Mouse (Mus musculus): ENCODE measurements around the gene Ppard.

The Ppard gene

DNA sequence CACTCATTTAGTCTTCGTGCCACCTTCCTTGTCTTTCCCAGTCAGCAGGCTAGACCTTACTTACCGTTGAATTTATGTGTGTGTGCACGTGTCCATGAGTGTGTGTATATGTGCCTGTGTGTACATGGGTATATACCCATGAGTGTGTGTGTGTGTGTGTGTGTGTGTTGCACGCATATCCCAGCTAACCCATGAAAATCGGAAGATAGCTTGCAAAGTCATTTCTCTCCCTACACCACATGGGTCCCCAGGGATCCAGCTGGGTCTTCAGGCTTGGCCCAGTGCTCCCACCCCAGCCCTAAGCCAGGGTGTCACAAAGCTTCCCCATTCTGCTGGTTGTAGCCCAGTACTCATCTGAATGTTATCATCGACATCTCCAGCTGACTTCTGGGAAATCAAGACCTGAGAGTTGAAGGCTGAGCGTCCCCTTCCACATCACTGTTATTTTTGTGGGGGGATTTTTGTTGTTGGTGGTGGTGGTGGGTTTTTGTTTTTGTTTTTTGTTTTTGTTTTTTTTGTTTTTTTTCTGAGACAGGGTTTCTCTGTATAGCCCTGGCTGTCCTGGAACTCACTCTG, 49.5 kb downstream of the Ppard start:
- no peak for DNase-seq (ENCODE audit: low read depth, low spot score)

DNA sequence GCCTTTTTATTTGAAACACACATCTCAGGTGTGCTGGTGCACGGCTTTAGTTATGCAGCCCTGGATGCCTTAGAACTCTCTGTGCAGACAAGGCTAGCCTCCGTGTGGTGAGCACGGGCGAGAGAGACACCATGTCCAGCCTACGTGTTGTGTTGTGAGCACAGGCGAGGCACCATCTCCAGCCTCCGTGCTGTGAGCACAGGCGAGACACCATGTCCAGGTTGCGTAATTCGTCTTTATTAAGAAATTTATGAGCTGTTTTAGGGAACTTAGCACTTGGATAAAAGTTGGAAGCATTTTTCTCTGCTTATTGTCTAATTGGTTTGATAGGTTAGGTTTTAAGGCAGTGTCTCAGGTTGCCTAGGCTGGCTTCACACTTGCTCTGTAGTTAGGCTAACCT, 50.7 kb downstream of the Ppard start:
- DNase-seq (ENCODE audit: low read depth, low spot score): no peak

DNA sequence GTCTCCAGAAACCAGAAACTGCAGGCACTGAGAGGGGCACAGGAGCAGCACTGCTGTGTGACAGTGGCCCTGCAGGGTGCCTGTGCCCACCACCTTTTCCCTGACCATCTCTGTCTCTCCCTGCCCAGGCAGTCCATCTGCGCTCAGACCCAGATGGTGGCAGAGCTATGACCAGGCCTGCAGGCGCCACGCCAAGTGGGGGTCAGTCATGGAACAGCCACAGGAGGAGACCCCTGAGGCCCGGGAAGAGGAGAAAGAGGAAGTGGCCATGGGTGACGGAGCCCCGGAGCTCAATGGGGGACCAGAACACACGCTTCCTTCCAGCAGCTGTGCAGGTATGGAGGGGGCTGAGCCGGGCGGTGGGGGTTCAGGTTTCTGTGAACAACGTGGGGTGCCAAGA, 53.6 kb downstream of the Ppard start:
- DNase-seq (ENCODE audit: low read depth, low spot score): no peak

DNA sequence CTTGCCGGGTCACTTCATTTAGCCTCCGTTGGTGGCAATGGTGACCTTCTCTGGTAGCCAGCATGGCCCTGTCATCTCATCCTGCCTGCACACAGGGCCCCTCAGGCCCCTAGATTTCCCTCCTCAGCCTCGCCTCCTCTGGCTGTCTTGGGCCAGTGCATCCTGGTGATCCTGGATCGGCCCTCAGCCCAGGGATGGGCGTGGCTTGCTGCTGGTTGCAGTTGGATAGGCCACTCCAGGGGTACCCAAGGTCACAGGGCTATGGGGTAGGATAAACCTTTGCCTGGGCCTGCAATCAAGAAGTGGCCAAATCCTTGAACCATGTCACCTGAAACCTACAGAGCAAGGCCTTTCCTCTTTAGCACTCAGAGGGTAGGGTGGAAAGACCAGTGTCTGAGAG, 54.5 kb downstream of the Ppard start:
- DNase-seq (ENCODE audit: low read depth, low spot score): no peak

DNA sequence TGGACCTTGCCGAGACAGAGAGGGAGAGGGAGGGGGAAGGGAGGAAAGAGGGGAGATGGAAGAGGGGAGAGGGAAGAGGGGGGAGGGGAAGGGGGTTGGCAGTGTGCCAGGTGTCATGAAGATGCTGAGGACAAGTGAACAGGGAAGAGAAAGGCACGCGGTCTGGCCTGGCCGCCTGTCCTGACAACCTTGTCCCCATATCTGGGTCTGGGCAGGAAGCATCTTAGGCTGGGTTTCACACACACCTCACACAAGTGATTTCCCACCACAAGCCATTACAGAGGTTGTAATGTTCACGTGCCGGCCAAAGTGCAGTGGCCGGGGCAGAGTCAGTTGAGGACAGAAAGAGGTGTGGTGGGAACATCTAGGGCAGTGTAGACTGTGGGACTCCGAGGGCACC, 55.1 kb downstream of the Ppard start:
- DNase-seq (ENCODE audit: low read depth, low spot score): no peak

- DNase-seq (ENCODE audit: low read depth, low spot score): no peak
Observed at GRCm38 (mm10) chr17:28287980-28288379, 55.5 kb downstream of the Ppard start.

DNA sequence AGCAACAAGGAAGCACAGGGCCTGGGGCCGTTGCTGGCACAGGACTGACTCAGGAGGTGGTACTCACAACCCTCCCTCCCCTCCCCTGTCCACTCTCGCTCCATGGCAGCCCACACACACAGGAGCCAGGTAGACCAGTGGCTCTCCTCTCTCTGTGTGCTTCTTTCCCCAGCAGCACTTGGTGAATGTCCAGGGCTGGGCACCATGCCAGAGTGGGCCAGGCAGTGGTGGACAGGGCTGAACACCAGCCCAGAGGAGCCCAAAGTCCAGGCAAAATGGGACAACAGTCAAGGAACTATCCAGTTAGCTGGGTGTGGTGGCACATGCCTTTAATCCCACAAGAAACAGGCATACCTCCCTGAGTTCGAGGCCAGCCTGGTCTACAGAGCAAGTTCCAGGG, 57.8 kb downstream of the Ppard start:
- DNase-seq (ENCODE audit: low read depth, low spot score): no peak

DNA sequence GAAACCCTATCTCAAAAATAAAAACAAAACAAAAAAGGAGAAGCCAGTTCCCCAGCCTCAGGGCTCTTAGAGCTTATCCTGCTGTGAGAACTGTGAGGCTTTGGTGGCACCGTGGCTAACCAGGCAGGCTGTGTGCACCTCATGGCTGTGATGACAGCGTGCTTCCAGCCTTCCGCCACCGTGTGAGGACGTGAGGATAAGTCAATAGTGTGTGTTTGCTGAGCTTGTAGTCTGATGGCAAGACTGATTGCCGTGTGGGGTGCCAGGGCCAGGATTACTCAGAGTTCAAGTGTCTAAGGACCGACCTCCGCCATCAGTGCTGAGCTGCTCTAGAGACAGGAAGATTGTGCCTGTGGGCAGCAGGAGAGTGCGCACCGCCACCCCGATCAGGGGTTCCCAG, 58.2 kb downstream of the Ppard start:
- DNase-seq (ENCODE audit: low read depth, low spot score): no peak

- DNase-seq (ENCODE audit: low read depth, low spot score): no peak
Observed at GRCm38 (mm10) chr17:28291346-28291745, 58.8 kb downstream of the Ppard start.

DNA sequence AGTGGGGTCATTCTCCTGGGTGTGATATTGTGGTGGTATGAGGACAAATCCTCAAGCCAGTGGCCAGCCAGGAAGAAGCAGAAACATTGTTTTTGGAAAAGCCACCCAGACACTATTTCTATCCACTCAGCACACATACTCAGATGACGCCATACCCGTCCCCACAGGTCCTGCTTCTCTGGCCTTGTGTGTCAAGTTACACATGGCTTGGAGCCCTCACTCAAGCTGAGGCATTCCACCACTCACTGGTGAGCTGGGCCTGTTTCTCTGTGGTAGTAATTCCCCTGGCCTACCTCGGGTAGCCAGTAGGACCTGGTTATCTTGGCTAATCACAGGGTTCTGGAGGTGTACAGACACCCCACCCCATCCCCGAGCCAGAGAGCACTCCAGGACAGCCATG, 61.2 kb downstream of the Ppard start:
- DNase-seq (ENCODE audit: low read depth, low spot score): no peak

- no peak for DNase-seq (ENCODE audit: low read depth, low spot score)
Observed at GRCm38 (mm10) chr17:28294449-28295333, 62.2 kb downstream of the Ppard start.

- DNase-seq (ENCODE audit: low read depth, low spot score): no peak
Observed at GRCm38 (mm10) chr17:28298888-28299287, 66.4 kb downstream of the Ppard start.

GRCm38 (mm10) chr17:28299669-28300320, 67.3 kb downstream of the Ppard start:
- no peak for DNase-seq (ENCODE audit: low read depth, low spot score)

GRCm38 (mm10) chr17:28300323-28300722, 67.8 kb downstream of the Ppard start:
- DNase-seq (ENCODE audit: low read depth, low spot score): no peak

DNA sequence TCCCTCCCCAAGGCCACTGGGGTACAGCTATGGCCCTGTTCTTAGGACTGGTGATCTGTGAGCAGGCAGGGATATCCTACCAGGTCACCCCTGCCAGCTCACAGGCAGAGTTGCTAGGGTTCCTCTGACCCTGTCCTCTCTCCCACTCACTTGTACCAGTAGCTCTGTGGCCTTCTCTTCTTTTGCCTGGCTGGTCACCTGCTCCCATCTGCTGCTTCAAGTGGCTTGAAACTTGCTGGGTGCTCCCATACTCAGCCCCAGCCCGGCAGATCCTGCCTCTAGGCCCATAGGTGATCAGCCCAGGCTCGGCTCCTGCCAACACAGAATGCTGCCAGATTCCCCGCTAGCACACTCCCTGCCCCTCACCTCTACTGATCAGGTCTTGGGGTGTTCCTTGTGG, 68.3 kb downstream of the Ppard start:
- no peak for DNase-seq (ENCODE audit: low read depth, low spot score)

GRCm38 (mm10) chr17:28305172-28305571, 72.7 kb downstream of the Ppard start:
- no peak for DNase-seq (ENCODE audit: low read depth, low spot score)

GRCm38 (mm10) chr17:28308297-28309195, 76.0 kb downstream of the Ppard start:
- peak; percentile 93 for DNase-seq (ENCODE audit: low read depth, low spot score)

- DNase-seq (ENCODE audit: low read depth, low spot score): no peak
Observed at GRCm38 (mm10) chr17:28310831-28311230, 78.3 kb downstream of the Ppard start.

GRCm38 (mm10) chr17:28311366-28312132, 79.0 kb downstream of the Ppard start:
- DNase-seq (ENCODE audit: low read depth, low spot score): no peak

DNA sequence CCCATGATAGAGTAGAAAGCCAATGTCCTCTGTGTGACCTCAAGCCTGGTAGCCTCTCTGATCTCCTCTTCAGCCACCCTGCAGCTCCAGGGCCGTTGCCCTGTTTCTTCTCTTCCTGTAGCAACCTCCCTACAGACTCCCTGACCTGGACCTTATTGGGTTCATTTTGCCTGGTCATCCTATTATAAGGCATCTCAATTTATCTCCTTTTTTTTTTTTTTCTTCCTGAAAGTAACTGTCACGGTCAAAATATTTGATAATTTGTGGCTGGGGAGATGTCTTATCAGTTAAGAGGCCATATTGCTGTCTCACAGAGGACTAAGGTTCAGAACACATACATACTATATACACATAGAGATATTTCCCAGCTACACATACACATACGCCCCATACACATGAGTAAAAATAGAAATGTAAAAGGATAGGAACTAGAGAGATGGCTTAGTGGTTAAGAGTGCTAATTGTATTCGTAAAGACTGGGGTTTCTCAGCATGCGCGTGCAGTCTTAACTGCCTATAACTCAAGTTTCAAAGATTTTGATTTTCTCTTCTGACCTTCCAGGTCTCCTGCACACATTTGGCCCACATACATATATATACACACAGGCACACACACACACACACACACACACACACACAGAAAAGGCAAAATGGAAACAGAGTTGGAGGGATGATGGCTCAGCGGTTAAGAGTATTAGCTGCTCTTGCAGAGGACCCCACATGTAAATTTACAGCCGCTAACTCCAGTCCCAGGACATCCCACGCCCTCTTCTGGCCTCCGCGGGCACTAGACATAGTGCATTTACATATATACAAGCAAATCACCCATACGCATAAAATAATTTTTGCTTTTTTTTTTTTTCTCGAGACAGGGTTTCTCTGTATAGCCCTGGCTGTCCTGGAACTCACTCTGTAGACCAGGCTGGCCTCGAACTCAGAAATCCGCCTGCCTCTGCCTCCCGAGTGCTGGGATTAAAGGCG, 80.0 kb downstream of the Ppard start:
- no peak for DNase-seq (ENCODE audit: low read depth, low spot score)
